Mouse (Mus musculus): ENCODE measurements around the gene Olfr574.

The Olfr574 gene

DNA sequence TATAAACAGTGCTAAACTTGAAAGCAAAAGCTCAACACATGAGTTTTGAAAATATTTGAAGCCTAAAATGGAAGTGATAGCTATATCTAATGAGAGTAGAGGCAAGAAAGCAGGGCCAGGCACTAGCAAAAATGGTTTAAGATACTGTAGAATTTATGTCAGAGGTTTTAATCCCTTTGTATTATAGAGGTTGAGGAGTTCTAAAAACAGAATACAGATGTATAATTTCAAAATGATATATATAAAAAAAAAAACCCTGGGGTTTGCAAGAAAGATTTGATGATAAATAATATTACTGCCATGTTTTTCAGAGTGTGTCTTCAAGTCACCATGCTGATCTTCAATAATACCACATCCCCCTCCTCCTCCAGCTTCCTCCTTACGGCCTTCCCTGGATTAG, at the start of gene Olfr574:
Gene Olfr574 (plus strand): TSS at position 301 of the 400 bp plus-strand sequence.
- no peak for DNase-seq (ENCODE audit: low read depth)

DNA sequence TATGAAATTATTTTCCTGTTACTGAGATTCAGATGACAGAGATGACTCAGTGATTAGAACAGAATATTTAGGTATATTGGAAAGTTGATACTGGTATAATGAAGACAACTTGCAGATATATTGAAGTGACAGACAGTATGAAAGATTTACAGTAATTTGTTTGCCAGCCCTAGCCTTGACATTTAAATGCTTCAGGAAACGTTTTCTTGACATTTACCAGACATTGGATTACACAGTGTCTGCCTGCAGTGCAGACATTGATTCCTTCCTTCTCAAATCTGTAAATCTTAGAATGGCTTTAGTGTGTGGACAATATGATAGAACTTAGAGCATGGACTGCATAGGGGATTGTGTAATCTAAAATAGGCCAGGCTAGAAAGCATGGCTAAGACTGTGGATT, 33.0 kb upstream of the Olfr574 start:
- no peak for DNase-seq (ENCODE audit: low read depth)

DNA sequence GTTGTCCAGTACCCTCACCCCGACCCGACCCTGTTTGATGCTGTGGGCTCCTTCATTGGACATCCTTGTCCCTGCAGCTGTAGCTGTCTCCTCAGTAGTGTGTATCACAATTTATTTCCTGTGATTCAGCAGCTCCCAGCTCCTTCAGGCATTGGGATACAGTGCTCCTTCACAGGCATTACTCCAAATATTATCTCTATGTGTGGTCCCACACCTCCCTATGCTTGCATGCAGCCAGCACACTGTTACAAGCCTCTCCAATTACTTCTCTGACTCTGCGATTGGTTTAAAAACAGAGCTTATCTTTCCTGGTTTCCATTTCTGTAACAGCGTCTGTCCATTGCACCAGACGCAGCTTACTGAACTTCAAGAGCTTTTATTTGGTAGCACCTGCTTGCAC, 31.9 kb upstream of the Olfr574 start:
- no peak for DNase-seq (ENCODE audit: low read depth)

DNA sequence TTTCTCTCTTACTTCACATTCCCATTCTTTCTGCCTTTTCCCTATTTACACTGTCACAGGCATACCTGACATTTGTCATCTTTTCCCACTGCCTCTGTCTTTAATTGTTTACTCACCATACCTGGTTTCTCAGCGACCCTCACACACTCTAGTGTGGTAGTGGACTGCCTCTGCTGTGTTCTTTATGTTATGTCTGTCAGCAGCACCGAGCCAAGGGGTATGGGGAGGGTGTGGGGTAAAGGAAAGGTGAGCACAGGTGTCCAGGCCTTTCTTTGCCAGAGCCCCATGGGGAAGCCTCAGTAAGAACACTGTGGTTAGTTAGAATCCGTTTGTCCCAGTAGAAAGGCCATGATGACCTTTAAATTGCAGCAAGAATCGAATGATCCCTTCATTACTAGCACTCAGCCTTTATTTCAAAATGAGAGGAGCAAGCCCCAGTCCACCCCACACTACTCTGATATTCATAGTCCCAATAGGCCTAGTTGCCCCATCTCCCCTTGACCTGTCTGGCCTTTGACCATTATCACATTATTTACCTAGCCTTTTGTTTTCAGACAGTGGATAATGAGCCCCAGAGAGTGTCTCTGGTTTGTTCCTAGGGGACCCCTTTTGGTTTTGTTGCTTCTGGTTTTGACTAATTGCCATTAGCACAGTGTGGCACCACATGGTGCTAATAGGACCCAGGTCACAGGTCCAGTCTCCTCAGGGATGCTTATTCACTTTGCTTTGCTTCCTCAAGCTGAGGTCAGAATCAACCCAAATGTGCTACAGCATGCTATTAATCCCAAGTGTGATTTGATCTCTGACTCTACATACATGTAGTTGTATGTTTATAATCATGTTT, 31.0 kb upstream of the Olfr574 start, which contains the start of gene Olfr571:
Gene Olfr571 (minus strand): TSS at position 505 of the 844 bp plus-strand sequence.
- no peak for DNase-seq (ENCODE audit: low read depth)

DNA sequence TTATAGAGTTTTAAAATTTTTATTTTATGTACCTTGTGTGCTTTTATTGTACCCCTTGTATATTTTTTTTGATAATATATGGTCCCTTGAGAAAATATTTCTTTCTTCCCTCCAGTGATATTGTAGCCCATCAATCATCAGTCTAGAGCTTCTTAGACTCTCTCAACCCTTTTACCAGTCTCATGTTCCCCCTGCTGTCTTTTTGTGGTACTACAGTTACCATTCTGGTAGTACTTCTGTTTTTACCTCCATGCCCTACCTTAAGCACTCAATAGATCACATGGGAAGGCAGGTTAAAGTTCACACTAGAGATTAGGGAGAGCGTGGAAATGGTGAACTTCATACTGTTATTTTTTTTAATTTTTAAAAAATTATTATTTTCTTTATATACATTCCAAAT, 28.6 kb upstream of the Olfr574 start:
- peak; percentile 69 for DNase-seq (ENCODE audit: low read depth)

DNA sequence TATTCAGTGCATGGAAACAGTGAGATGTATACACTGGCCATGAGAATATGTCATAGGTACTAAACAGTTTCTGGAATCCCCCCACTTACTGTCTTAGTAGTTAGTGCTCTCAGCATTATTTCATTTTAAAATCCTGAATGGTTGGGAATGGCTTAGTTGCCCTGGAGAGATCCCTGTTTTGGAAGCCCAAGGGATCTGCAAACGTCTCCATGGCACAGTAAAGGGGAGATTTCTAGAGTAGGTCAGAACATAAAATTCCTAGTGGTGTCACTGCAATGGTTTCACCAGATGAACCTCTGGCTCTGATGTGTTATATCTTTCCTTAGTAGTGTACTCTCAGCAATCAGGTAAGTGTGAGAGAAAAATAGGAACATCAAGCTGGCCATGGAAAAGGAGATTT, 24.2 kb upstream of the Olfr574 start, which contains the start of gene Olfr572:
Gene Olfr572 (plus strand): TSS at position 301 of the 400 bp plus-strand sequence.
- no peak for DNase-seq (ENCODE audit: low read depth)

DNA sequence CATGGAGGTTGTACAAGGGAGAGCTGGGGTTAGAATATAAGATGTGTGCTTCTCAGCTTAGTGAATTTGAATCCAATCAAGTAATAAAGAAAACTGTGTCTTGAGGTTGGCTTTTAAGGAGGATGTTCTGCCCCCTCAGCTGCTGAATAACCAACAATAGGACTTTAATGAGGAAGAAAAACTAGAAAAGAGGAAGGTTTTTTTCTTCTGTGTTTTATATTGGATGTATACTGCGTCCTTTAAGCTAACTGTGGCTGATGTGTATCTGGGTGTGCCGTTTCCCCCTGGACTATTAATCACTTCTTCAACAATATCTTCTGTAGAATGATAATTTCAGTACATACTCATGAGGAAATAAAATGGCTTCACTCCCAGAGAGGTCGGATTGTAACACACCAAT, 21.2 kb upstream of the Olfr574 start:
- DNase-seq (ENCODE audit: low read depth) = no peak

DNA sequence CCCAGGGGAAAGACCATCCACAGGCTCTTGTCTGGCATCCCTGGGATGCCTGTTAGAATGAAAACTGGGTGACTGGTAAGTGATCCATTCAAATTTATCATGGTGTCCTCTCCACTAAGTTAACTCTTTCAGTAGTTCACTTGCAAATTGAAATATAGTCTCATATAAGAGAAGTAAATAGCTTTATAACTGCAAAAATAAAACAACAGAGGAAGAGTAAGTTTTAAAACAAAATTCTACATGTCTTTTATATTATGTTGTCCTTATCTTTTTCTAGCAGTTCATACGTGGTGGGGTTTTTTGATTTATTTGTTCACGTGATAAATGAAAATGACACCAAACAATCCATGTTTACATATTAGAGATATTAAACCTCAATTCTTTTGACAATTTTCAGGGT, 5.8 kb upstream of the Olfr574 start, which contains the start of gene Olfr573-ps1:
Gene Olfr573-ps1 (minus strand): TSS at position 101 of the 400 bp plus-strand sequence.
- DNase-seq (ENCODE audit: low read depth) = no peak

DNA sequence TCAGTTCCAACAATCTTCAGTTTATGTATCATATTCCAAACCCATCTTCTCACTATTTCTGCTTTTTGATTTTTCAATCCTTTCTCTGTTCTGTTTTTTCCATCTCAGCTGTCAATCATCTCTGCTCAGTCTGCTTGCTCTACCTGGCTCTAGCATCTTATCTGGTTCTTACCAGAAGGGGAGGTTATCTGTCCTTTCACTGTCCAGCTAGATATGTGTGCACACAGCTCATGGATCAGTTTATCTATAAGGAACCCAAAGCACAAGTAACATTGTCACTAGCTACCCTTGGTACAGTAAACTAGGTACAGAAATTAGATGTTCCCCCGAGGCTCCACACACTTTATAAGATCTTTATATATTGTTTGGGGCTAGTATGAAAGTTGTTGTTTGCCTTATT, 4.8 kb upstream of the Olfr574 start:
- DNase-seq (ENCODE audit: low read depth) = no peak

DNA sequence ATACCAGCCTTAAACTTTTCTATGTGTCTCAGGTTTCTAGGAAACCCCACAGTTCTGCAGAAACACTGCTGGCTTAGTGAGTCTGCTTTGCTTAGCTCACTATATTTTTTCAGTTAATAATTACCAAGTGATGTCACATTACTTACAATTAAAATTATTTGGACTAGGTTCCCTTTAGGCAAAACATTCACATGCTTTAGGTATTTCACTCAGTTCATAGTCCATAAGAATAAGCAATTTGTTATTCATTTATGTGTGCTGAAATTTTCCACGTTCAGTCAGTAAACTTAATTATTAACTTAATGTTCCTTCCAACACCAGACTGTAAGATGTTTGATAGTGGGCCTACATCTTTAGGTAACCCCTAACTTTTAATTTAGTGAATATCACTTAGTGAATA, 2.5 kb downstream of the Olfr574 start:
- no peak for DNase-seq (ENCODE audit: low read depth)

DNA sequence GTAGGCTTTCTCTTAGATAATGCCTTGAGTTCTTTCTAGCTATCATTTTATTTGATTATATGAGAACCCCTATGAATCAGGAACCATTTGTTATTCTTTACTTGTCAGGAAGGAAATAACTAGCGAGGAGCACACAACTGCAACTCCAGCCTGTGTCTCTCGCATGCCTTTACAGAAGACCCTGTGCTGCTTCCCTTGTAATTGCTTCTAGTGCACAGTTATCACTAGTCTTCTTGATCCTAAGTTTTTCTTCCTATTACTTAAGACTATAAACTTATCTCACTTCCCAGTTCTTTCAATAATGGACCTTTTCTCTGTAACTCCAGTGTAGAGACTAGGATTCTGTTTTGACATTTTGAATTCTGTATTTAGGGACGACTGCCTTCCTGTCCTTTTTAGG, 9.9 kb downstream of the Olfr574 start:
- DNase-seq (ENCODE audit: low read depth) = no peak

DNA sequence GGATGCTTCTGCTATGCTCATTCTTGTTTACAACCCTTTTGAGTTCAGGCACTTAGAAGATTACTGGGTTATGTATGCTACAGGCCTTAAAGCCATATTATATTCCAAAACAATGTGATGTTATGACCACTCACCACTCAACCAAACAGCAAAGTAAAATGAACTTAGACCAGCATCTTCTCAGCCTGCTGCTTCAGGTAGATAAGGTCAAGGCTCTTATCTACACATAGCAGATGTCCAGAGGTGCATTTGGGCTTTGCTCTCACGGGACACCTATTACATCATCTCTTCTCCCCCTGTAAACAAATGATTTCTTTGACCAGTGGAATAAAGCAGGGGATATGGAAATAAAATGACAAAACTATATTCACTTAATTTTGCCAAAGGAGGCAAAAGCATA, 10.3 kb downstream of the Olfr574 start, which contains the start of gene Olfr575:
Gene Olfr575 (minus strand): TSS at position 183 of the 400 bp plus-strand sequence.
- DNase-seq (ENCODE audit: low read depth) = no peak

DNA sequence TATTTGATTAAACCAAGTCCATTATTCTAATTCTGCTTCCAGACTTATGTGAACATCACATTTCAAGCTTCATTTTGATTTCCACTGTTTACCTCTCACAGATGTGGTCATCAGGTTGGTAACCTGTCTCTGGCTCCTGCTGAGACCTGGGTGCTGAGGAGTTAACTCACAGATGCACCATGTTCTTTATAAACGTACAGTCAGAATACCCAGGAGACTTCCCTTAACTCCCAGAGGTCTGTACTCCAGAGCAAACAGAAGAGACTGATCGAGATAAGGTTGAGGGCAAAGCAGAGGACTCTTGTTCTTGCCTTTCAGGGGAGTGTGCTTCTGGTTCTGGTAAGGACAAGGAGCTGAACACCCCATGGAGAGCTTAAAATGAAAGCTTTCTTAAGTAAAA, 14.1 kb downstream of the Olfr574 start, which contains the start of gene Olfr576:
Gene Olfr576 (plus strand): TSS at position 301 of the 400 bp plus-strand sequence.
- DNase-seq (ENCODE audit: low read depth) = no peak

DNA sequence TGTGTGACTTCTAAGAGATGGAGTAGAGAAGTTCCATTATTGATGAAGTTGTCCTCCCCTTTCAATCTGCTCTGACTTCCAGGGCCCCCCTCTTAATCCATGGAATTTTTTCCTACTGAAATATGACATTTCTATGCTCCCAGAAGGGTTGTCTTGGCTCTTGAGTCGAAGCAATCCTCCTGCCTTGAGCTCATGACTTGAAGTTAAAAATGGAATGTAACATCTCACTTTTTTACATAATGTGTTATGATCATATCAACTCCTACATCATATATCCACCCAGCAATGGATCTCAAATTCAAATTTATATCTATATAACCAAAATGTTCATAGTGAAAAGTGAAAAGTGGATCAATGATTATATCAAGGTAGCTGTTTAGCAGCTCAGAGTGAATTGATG, 26.1 kb downstream of the Olfr574 start:
- DNase-seq (ENCODE audit: low read depth) = no peak

DNA sequence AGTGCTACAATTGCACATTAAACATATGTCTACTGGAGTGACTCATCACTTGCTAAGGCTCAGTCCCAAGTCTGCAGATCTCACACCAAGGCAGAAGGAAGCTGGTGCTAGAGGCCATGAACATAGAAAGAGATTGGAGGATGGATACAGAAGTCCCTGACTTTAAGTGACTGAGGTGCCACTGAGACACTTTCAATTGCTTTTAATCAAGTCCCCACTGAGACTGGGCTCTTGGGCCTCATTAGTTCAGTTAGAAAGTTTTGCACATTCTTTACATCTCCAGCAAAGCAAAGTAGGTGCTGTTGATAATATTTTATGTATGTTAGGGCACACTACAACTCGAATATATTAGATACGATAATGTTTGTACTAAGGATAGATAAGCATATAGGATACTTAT, 27.6 kb downstream of the Olfr574 start, which contains the start of gene Olfr577:
Gene Olfr577 (minus strand): TSS at position 101 of the 400 bp plus-strand sequence.
- no peak for DNase-seq (ENCODE audit: low read depth)

DNA sequence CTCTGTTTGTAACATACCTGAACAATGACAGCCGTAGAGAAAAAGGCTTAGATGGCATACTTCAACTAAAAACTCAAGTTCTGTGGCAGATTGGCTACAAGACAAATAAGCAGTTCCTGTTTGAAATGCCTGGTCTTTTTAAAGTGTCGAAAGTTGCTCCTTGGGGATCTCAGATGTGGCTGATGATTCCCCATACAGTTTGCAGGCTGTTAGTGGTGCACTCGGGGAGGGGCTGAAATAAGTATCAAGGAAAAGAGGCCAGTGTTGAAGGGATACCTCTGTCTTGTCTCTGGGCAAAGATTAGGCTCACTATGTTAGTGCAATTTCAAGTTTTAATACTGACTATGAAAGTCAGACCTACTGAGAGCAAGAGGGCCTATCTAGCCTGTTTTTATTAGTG, 41.0 kb downstream of the Olfr574 start, which contains the start of gene Olfr578:
Gene Olfr578 (minus strand): TSS at position 101 of the 400 bp plus-strand sequence.
- no peak for DNase-seq (ENCODE audit: low read depth)

Data from induced T-regulatory cell, adult 2 months (primary cell).